Mouse (Mus musculus): Measurements from ENCODE around the gene Sobp.
A peak's percentile ranks its signal among the peaks of the same experiment; 100 is the strongest.

The Sobp gene

GRCm38 (mm10) chr10:43084087-43084366 lies 90.3 kb downstream of the Sobp start:
- no peak for DNase-seq

- no peak for DNase-seq
Measured at GRCm38 (mm10) chr10:43083288-43084086, 90.8 kb downstream of the Sobp start.

GRCm38 (mm10) chr10:43081316-43081715 lies 93.0 kb downstream of the Sobp start:
- no peak for DNase-seq

- DNase-seq = peak; percentile 60
Measured at GRCm38 (mm10) chr10:43075535-43076152, 98.7 kb downstream of the Sobp start.

GRCm38 (mm10) chr10:43073281-43073680 lies 101.0 kb downstream of the Sobp start:
- no peak for DNase-seq

- DNase-seq = no peak
Measured at GRCm38 (mm10) chr10:43070893-43071292, 103.4 kb downstream of the Sobp start.

- DNase-seq = no peak
Measured at GRCm38 (mm10) chr10:43065331-43065730, 109.0 kb downstream of the Sobp start.

GRCm38 (mm10) chr10:43061519-43062105 lies 112.7 kb downstream of the Sobp start:
- DNase-seq = no peak

- DNase-seq = no peak
Measured at GRCm38 (mm10) chr10:43055405-43055804, 118.9 kb downstream of the Sobp start.

GRCm38 (mm10) chr10:43054776-43055175 lies 119.6 kb downstream of the Sobp start:
- DNase-seq = no peak

- no peak for DNase-seq
Measured at GRCm38 (mm10) chr10:43053861-43054560, 120.3 kb downstream of the Sobp start.

GRCm38 (mm10) chr10:43052462-43052861 lies 121.9 kb downstream of the Sobp start:
- DNase-seq = no peak

- no peak for DNase-seq
Measured at GRCm38 (mm10) chr10:43047804-43048348, 126.5 kb downstream of the Sobp start.

GRCm38 (mm10) chr10:43043351-43044209 lies 130.8 kb downstream of the Sobp start:
- no peak for DNase-seq

GRCm38 (mm10) chr10:43042591-43043327 lies 131.6 kb downstream of the Sobp start:
- DNase-seq = no peak

GRCm38 (mm10) chr10:43041794-43042193 lies 132.5 kb downstream of the Sobp start:
- DNase-seq = no peak

- no peak for DNase-seq
Measured at GRCm38 (mm10) chr10:43037455-43037793, 136.9 kb downstream of the Sobp start.

- DNase-seq = no peak
Measured at GRCm38 (mm10) chr10:43036646-43037454, 137.5 kb downstream of the Sobp start.

GRCm38 (mm10) chr10:43035579-43035978 lies 138.8 kb downstream of the Sobp start:
- no peak for DNase-seq

GRCm38 (mm10) chr10:43034811-43035210 lies 139.5 kb downstream of the Sobp start:
- no peak for DNase-seq
